Mouse (Mus musculus) granulocyte monocyte progenitor cell, adult 5-6 weeks (primary cell): ENCODE data around the gene Lpin2. TPM values are rescaled to one million over a fixed set of nuclear protein-coding genes. Genes with fewer than 3 reads are reported as not detected.
A peak's percentile ranks its signal among the peaks of the same experiment; 100 is the strongest.

Experiments
- ATAC-seq: replicated peaks from 2 replicates; pipeline ENCODE4 v1.8.0; 2016; ENCODE audit warnings: mild to moderate bottlenecking, moderate TSS enrichment, inconsistent platforms; ENCODE audit not compliant: poor library complexity, severe bottlenecking
- total RNA-seq, 2 experiments: library from RNA; stranded (forward) in 1 of 2; stranded (reverse) in 1 of 2; fragments of 200-712, 200-1000 nt in 1 of 2; fragments of >200 nt in 1 of 2; fragmentation: Nextera tagmentation in 1 of 2; gene quantifications; 2 replicates each; pipeline ENCODE4 v1.2.3; 2014 to 2017

Lpin2 gene
- total RNA-seq, 2 experiments from 2014 or later, result 27.9 to 42.3 TPM

- ATAC-seq, result no peak
Measured at GRCm38 (mm10) chr17:71169639-71170038, 12.7 kb upstream of the Lpin2 start.

DNA sequence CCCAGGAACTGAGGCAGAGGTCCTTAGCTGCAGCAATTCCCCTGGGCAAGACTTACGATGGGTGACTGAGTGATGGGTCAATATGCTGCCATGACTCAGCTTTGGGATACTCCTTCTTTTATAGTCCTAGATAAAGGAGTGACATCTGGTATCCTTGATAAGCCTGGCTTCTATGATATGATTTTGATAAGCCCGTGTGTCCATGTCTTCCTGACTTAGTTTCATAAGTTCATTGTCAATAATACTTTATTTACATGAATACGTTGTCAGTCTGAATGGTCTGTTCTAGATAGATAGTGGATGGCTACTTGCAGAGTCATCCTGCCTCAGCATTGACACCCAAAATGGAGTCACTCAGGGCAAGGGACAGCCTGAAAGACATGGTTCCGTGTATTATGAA is 11.2 kb upstream of the Lpin2 start:
- no peak for ATAC-seq

- ATAC-seq, result no peak
Measured at GRCm38 (mm10) chr17:71177336-71177735, 5.0 kb upstream of the Lpin2 start.

GRCm38 (mm10) chr17:71177949-71178348 is 4.4 kb upstream of the Lpin2 start:
- no peak for ATAC-seq

- peak; percentile 53 for ATAC-seq
Measured at GRCm38 (mm10) chr17:71178530-71179181, 3.7 kb upstream of the Lpin2 start.

- ATAC-seq, result no peak
Measured at GRCm38 (mm10) chr17:71179551-71180309, 2.6 kb upstream of the Lpin2 start.

DNA sequence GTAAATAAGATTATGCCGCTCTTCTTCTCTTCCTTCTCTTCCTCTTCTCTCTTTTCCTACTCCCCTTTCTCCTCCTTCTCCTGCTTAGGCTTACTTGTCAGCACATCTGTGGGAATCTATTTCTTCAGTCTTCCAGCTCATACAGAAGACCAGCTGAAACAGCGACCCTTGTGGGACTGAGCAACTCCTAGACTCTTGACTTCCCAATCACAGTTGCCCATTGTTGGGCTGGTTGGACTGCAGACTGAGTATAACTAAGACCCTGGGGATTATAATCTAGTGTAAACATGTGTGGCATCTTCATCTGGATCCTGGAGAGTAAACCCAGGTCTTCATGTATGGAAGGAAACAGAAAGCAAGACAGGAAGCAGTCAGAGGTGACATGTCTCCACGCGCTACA is 1.8 kb upstream of the Lpin2 start:
- ATAC-seq, result no peak

- peak; percentile 50 for ATAC-seq
Measured at GRCm38 (mm10) chr17:71182871-71183656, 704 bp downstream of the Lpin2 start.

DNA sequence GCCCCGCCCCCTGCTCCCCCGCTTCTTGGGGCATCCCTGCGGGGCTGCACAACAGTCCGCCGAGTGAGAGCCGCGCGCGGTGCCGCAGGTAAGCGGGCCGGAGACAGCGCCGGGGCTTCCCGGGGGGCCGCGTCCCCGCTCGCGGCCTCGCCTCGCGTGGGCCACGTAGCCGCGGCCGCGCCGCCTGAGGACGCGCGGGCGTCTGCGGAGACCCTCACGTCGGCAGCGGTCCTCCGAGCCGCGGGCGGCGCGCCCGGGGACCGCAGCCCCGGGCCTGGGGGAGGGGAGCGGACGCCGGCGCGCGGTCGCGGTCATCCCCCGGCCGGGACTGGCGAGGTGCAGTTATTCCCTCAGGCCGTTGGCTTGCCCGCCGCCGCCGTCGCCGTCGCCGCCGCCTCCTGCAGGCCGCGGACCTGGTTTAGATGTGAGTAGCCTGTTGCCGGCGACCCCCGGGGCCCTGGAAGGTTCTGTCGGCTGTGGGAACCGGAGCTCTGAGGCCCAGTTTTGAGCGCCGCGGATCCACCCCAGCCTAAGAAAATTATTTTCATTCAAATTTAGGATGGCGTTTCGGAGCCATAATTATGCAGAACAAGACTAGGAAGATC is 1.4 kb downstream of the Lpin2 start:
- ATAC-seq, result no peak

GRCm38 (mm10) chr17:71184356-71185111 is 2.2 kb downstream of the Lpin2 start:
- peak; percentile 18 for ATAC-seq

DNA sequence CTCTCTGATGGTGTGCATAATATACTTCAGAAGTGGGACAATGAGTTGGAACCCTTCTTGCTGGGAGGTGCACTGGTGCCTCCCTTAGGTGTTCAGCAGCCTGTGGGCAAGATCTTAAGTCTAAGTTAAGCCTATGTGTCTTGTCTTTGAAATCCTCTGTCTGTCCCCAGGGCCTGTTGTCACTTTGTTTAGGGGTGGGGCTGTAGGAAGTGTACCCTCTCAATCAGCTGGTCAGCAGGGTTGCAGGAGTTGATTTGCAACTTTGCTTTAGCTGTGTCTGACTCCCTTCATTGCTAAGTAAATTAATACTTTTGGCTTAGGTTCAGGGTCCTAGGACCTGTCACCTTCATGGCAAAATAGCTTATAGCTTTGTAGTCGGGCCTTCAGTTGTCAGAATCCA is 3.0 kb downstream of the Lpin2 start:
- no peak for ATAC-seq

GRCm38 (mm10) chr17:71190589-71190988 is 8.2 kb downstream of the Lpin2 start:
- peak; percentile 36 for ATAC-seq

DNA sequence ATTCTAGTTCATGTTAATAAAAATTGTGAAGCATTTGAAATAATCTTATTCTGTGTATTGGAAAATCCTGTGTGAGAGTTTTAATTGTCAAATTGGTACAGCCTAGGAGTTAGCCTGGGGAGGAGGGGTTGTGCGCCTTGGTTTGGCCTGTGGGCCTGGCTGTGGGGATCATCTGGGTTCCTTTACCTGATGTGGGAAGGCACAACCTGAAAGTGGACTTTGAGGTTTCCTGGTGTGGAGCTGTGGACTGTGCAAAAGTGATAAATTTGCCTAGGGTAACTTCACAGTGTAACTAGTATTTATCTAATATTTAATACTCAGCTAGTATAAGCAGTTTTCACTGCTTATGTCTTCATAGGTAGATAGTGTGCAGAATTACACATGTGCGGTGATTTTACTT is 8.7 kb downstream of the Lpin2 start:
- ATAC-seq, result no peak

- ATAC-seq, result peak; percentile 38
Measured at GRCm38 (mm10) chr17:71191651-71192419, 9.5 kb downstream of the Lpin2 start.

DNA sequence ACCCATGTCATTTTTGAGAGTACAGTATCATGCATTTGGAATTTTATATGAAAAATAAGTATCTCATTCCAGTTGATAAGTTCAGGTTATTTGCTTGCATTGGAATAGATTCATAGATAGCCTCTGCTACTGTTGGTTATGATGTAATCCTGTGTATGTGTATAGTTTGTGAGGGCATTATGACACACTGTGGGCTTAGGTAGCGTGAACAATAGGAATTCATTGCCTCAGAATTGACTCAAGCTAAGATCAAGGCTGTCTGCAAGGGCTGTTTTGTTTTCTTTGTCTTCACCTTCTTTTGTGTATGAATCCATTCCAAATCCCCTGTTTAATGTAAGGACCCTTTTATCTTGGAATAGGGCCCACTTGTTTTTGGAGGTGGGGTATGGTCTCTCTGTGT is 10.7 kb downstream of the Lpin2 start:
- ATAC-seq, result 0 out of 2 replicates have a peak, but pooled peaks have one; percentile 36

- no peak for ATAC-seq
Measured at GRCm38 (mm10) chr17:71193485-71193884, 11.1 kb downstream of the Lpin2 start.

DNA sequence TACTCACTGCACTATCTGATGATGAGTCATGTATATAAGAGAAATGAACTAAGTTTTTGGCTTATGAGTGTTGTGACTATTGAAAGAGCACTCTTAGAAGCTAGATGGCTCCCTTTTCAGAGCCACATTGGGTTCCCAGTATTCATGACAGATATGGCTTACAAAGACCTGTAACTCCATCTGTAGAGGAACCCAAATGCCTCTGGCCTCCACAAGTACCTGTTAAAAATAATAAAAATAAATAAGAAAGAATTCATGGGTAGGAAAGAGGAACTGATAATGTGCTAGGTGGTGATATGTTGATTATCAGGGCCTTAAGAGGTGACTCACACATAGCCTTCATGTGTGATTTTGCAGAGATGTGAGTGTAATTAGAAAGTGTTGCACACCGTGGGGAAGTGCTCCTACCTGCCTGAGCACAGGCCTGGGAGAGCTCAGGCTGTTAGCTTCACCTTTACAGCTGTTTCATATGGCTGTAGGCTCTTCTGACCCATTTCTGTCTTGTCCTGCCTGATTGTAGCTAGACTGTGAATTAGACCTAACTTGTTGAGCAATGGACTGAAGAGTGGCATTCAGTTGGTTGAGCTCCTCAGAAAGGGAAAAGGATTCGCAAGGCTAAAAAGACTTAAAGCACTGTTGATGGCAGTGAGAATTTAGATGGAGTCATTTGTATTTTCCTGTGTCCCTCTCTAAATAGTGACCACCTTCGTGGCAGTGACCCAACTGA is 12.7 kb downstream of the Lpin2 start:
- peak; percentile 36 for ATAC-seq

DNA sequence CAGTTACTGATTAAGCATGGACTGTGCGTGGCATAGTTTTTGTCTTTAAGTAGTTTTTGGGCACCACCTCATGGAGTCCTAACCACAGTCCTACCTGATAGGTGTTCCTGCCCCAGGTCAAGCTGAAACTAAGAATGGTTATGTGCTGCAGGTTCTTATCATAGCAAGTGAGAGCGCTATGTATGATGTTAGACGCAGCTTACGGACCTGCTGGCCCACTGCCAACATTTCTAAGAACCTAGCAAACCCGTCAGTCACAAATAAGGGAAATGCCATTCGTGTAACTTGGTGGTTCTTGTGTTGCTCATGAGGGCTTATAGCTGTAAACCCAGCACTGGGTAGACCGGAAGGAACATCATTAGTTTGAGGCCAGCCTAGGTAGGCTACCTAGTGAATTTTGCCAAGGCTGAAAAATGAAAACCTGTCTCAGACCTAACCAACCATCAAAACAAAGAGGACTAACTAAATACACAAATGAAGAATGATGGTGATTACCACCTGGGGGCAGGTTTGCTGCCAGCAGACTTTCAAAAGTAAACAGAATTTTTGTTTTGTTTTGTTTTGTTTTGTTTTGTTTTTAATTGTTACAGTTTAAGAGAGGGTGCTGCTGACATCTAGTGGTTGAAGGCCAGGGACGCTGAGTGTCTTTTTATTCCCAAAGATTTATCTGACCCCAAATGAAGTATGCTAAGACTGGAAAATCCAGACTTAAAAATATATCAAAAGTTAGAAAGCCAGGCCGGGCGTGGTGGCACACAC is 13.5 kb downstream of the Lpin2 start:
- peak; percentile 53 for ATAC-seq
